Mouse (Mus musculus) embryonic facial prominence, embryonic 11.5 days (tissue): ENCODE measurements around the gene Sft2d1. TPM values are rescaled to one million over a fixed set of nuclear protein-coding genes. Genes with fewer than 3 reads are reported as not detected.
"Not testable (repeated sequence)": the region's sequence is repeated elsewhere in the genome, so short reads cannot be mapped to it uniquely, and the experiment has no call there.

Experiments
- ATAC-seq: fragments of 200-750 bp; cut with Nextera tagmentation; replicated peaks from 2 replicates; pipeline ENCODE4 v1.8.0; 2017; ENCODE audit warnings: low read depth; ENCODE audit not compliant: insufficient number of reproducible peaks, low FRiP score, low TSS enrichment
- DNase-seq: peaks from one replicate; pipeline ENCODE4 v3.0.0-alpha.2; 2015; ENCODE audit warnings: low spot score
- H3K27ac ChIP-seq: fragments of 300-500 bp; sonication (generic); replicated peaks from 2 replicates; pipeline ENCODE4 v1.5.1; 2014; ENCODE audit warnings: mild to moderate bottlenecking, low read depth, low read length, control low read depth
- H3K27me3 ChIP-seq: fragments of 300-500 bp; sonication (generic); 2 replicates; pipeline ENCODE4 v1.6.1; 2014; ENCODE audit warnings: mild to moderate bottlenecking, low read length, moderate library complexity, mixed read lengths; ENCODE audit not compliant: control insufficient read depth, insufficient read depth
- H3K36me3 ChIP-seq: fragments of 300-500 bp; sonication (generic); replicated peaks from 2 replicates; pipeline ENCODE4 v1.6.1; 2014; ENCODE audit warnings: low read depth, mild to moderate bottlenecking, low read length, moderate library complexity, mixed read lengths; ENCODE audit not compliant: control insufficient read depth, insufficient read depth
- H3K4me1 ChIP-seq: fragments of 300-500 bp; sonication (generic); 2 replicates; pipeline ENCODE4 v1.6.1; 2014; ENCODE audit warnings: low read length, mixed read lengths; ENCODE audit not compliant: control insufficient read depth, insufficient read depth
- H3K4me2 ChIP-seq: fragments of 300-500 bp; sonication (generic); 2 replicates; pipeline ENCODE4 v1.6.1; 2014; ENCODE audit warnings: low read depth, mild to moderate bottlenecking, control low read depth, low read length, moderate library complexity
- H3K4me3 ChIP-seq: fragments of 300-500 bp; sonication (generic); 2 replicates; pipeline ENCODE4 v1.5.1; 2014; ENCODE audit warnings: low read depth, low read length, control low read depth
- H3K9ac ChIP-seq: fragments of 300-500 bp; sonication (generic); replicated peaks from 2 replicates; pipeline ENCODE4 v1.6.1; 2014; ENCODE audit warnings: mild to moderate bottlenecking, control low read depth, low read length
- H3K9me3 ChIP-seq: fragments of 300-500 bp; sonication (generic); replicated peaks from 2 replicates; pipeline ENCODE4 v1.6.1; 2016; ENCODE audit warnings: mild to moderate bottlenecking, low read length, inconsistent platforms, mixed read lengths; ENCODE audit not compliant: control insufficient read depth
- WGBS: fragments of 180-500 bp; shearing (Covaris S2); extraction: QIAGEN DNeasy Blood & Tissue Kit; methylation state at CpG from one replicate; pipeline ENCODE4 v1.1.7; 2014; 5-methylcytosine and 5-hydroxymethylcytosine counted together
- polyA plus RNA-seq: library from polyadenylated mRNA; unstranded; fragments of >200 nt; fragmentation: Nextera tagmentation; extraction: Ambion mirVana; gene quantifications from 2 replicates; pipeline ENCODE4 v1.2.1, GENCODE M21; 2014

Gene Sft2d1
- polyA plus RNA-seq, 1 experiment from 2014 or later: 47.5 TPM

DNA sequence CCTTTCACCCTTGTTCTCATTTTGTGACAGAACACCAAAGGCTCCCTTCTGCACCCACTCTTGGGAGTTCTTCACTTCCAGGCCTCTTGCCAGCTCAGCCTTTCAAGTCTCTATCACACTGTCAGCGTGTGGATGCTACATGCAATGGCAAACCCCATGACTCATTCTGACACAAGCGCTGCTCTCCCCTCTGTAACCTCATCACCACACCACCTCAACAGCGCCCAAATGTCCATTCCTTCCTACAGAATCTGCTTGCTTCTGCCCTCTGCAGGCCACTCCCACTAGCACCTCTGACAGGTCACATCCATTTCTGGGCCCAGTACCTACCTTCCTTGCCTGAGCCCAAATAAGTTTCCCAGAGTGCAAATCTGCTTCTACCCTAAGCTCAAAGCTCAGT, 5.1 kb upstream of the Sft2d1 start:
- Histone ChIP-seq H3K9me3 (no peaks in the 10 kb centered on the region), H3K27ac (no peak overlapping the region), H3K36me3 (no peaks in the 10 kb centered on the region), H3K4me3 (no peak overlapping the region), H3K27me3 (no peaks in the 10 kb centered on the region), H3K4me2 (no peak overlapping the region), H3K4me1 (no peaks in the 10 kb centered on the region), H3K9ac (no peak overlapping the region)
- ATAC-seq: no peak
- DNase-seq: no peak
- 21% methylated on average over 3 of the region's 3 CpGs for WGBS

DNA sequence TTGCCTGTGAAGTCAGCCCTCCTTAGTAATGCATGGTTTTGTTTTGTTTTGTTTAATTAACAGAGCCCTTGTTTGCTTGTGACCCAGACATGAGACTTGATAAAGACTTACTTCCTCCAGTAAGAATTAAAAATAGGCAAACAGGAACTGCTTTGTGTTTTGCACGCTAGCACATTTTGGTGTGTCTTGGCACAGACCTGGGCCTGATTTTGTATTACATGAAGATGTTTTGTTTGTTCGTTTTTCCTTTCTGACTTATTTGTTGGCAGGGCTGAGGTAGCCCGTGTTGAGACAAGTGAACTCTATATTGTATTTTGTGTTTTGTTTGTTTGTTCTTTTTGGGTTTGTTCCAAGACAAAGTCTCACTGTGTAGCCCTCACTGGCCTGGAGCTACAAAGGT, 849 bp downstream of the Sft2d1 start:
- H3K27ac ChIP-seq: no peak overlapping the region
- peak overlapping the region; percentile 76 for H3K9ac ChIP-seq
- H3K9me3 ChIP-seq: no peaks in the 10 kb centered on the region
- no peak for DNase-seq
- 0 out of 2 replicates have a peak, but pooled peaks cover 7% of the 10 kb centered on the region for H3K4me1 ChIP-seq
- H3K4me3 ChIP-seq: peak overlapping the region; percentile 85
- no peak for ATAC-seq
- H3K27me3 ChIP-seq: no peaks in the 10 kb centered on the region
- H3K4me2 ChIP-seq: peak overlapping the region; percentile 53
- H3K36me3 ChIP-seq: no peaks in the 10 kb centered on the region; the same call in 1 of the 2 replicates
- WGBS: 55% methylated on average over 3 of the region's 3 CpGs

DNA sequence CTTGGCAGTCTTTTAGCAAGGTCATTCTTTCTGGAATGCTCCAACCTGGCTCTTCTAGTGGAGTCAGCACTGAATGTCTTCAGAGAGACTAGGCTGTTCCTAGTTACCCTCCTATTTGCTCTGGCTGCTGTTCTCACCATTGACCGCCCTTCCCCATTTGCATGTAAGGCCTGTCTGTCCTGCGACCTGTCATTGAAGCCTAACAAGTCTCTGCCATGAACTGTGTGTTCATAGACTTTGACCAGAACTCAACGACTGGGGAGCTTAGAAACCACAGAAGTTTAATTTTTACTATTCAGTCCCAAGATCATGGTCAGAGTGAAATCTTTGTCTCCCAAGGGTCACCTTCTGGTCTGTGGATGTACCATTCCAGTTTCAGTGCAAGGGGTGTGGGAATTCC, 3.1 kb downstream of the Sft2d1 start:
- H3K4me3 ChIP-seq: no peak overlapping the region
- H3K4me2 ChIP-seq: no peak overlapping the region
- ATAC-seq: no peak
- H3K27ac ChIP-seq: no peak overlapping the region
- H3K36me3 ChIP-seq: no peaks in the 10 kb centered on the region; the same call in 1 of the 2 replicates
- H3K27me3 ChIP-seq: no peaks in the 10 kb centered on the region
- 0 out of 2 replicates have a peak, but pooled peaks cover 7% of the 10 kb centered on the region for H3K4me1 ChIP-seq
- no peaks in the 10 kb centered on the region for H3K9me3 ChIP-seq
- H3K9ac ChIP-seq: no peak overlapping the region
- DNase-seq: no peak
- 86% methylated on average over 3 of the region's 3 CpGs for WGBS

DNA sequence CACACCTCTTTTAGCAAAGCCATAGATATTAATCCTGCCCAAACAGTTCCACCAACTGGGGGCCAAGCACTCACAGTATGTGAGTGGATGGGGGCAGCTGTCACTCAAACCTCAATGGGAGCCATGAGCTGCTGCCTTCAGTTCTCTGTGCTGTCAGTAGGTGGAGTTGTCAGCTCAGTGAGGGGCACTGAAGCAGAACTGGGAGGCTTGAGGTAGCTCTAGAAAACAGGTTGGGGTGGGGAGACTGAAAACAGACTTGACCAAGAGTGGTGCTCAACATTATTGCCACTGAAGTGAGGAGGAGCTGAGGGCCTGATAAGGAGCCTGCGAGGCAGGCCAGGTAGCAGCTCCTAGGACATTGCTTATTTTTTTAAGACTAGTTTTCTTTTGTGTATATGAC, 5.3 kb downstream of the Sft2d1 start:
- H3K27ac ChIP-seq: no peak overlapping the region
- H3K4me2 ChIP-seq: no peak overlapping the region
- WGBS: 90% methylated on average over 1 of the region's 1 CpGs
- peak; percentile 9 for DNase-seq
- H3K27me3 ChIP-seq: no peaks in the 10 kb centered on the region
- H3K9me3 ChIP-seq: no peaks in the 10 kb centered on the region
- no peaks in the 10 kb centered on the region; the same call in 1 of the 2 replicates for H3K36me3 ChIP-seq
- H3K9ac ChIP-seq: no peak overlapping the region
- H3K4me3 ChIP-seq: no peak overlapping the region
- ATAC-seq: no peak
- 0 out of 2 replicates have a peak, but pooled peaks cover 7% of the 10 kb centered on the region for H3K4me1 ChIP-seq

DNA sequence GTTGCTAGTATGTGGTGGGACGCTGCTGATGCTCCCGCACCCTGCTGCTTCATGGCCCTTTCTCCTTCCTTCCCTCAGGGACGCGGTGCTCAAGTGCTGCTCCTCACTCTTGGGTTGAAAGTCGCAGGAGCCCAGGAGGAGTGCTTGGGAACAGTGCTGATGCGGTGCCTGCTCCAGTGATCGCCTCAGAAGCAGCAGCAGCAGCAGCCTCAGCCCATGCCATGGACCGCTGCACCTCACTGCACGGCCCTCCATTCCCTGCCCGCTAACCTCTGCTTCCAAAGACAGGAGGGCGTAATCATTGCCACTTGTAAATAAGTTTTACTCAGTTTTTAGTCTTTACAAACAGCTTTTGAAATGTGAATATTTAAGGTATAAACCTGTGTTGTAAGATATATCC, 16.0 kb downstream of the Sft2d1 start:
- not testable (repeated sequence) for H3K4me2 ChIP-seq, H3K27ac ChIP-seq, H3K4me3 ChIP-seq, DNase-seq, H3K9ac ChIP-seq, H3K27me3 ChIP-seq, H3K9me3 ChIP-seq, H3K36me3 ChIP-seq, H3K4me1 ChIP-seq
- WGBS: 91% methylated on average over 9 of the region's 11 CpGs
- 0 out of 2 replicates have a peak, but pooled peaks have one; percentile 34 for ATAC-seq

DNA sequence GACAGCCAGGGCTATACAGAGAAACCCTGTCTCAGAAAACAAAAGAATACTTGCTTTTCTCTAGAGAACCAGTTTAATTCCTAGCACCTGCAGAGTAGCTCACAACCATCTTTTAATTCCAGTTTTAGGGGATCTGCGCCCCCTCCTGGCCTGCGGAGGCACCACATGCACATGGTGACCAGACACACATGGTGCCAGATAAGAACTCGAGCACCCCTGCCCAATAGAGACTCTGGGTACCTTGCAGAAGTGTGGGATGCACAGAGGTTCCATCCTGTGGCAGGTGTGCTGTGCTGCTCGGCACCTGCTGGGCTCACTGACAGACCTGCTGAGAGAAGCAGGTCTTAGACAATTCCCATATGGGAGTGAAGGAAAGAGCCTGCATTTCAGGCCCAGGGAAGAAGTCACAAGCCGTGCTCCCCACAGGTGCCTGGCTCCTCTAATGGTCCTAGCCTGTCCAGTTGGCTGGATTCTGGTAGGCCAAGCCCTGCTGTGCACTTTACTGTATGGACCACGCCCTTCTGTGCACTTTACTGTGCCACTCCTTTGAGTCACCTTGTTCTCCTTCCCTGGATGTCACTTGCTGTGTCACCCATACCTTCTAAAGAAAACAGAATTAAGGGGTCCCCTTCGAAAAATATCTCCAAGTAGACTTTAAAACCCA, 17.7 kb downstream of the Sft2d1 start:
- no peaks in the 10 kb centered on the region for H3K9me3 ChIP-seq
- 68% methylated on average over 7 of the region's 7 CpGs for WGBS
- H3K27ac ChIP-seq: no peak overlapping the region
- no peak overlapping the region for H3K4me2 ChIP-seq
- H3K36me3 ChIP-seq: peaks cover 2% of the 10 kb centered on the region; the same call in 1 of the 2 replicates
- no peaks in the 10 kb centered on the region for H3K27me3 ChIP-seq
- DNase-seq (no peak), ATAC-seq (no peak)
- no peaks in the 10 kb centered on the region for H3K4me1 ChIP-seq
- H3K4me3 ChIP-seq: no peak overlapping the region
- no peak overlapping the region for H3K9ac ChIP-seq

DNA sequence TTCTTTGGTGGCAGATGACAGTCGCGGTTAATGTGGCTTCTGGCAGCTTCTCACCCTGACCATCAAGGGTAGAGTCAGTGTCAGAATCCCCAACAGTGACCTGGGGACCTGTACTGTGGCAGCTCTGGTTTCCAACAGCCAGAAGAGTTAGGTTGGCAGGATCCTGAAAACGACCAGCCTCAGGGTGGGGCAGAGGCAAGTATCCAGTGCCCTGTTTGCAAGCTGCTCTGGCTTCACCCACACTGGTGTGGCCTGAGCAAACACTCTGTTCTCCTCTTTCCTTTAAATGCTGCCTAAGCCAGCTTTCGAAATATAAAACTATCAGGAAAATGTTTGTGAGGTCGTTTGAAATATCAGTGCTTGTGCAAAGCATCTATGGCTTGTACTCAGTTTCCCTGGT, 19.7 kb downstream of the Sft2d1 start:
- no peak for ATAC-seq

DNA sequence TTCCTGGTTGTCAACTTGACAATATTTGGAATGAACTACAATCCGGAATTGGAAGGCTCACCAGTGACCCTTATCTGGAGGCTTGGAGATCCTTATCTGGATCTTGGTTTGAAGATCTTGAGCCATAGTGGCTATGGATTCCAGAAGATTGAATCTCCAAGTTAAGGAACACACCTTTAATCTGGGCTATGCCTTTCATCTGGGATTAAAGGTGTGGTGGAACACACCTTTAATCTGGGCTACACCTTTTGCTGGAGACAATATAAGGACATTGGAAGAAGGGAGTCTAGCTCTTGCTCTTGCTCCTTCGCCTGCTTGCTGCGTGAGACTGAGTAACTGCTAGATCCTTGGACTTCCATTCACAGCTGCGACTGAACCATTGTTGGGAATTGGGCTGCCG, 26.3 kb downstream of the Sft2d1 start, which contains the start of gene Prr18:
Gene Prr18, plus strand, starts transcription at position 301 of the 400 bp plus-strand sequence.
- not testable (repeated sequence) for ATAC-seq, H3K9me3 ChIP-seq, H3K4me3 ChIP-seq, H3K4me2 ChIP-seq, H3K27ac ChIP-seq, H3K9ac ChIP-seq, H3K4me1 ChIP-seq, DNase-seq, H3K36me3 ChIP-seq
- WGBS: no CpG with 5 or more reads among the region's 5 CpGs
- peaks cover 31% of the 10 kb centered on the region for H3K27me3 ChIP-seq

More for the DNA sequence above, 19.7 kb downstream of the Sft2d1 start:
- H3K9me3 ChIP-seq: no peaks in the 10 kb centered on the region
- peaks cover 2% of the 10 kb centered on the region; the same call in 1 of the 2 replicates for H3K36me3 ChIP-seq
- no peak for DNase-seq
- no peak overlapping the region for H3K4me3 ChIP-seq
- no peak overlapping the region for H3K27ac ChIP-seq
- 75% methylated on average over 5 of the region's 5 CpGs for WGBS
- H3K4me2 ChIP-seq: no peak overlapping the region
- no peaks in the 10 kb centered on the region for H3K27me3 ChIP-seq
- H3K9ac ChIP-seq: no peak overlapping the region
- no peaks in the 10 kb centered on the region for H3K4me1 ChIP-seq
